Mouse (Mus musculus) gastrocnemius, postnatal 36 days (tissue): ENCODE results near the gene 2510009E07Rik. TPM values are rescaled to one million over a fixed set of nuclear protein-coding genes. Genes with fewer than 3 reads are reported as not detected.

ENCODE experiments used
- DNase-seq, 2 experiments: peaks; one replicate each; pipeline ENCODE4 v3.0.0; 2022
- intact Hi-C: fragments of 180-260 bp; cut with DNase I; formaldehyde crosslinking; loops from one replicate; pipeline ENCODE4 v1.15.1; 2025
- long read RNA-seq, 2 experiments: library from polyadenylated mRNA; stranded (forward); transcript quantifications; one replicate each; pipeline ENCODE4 v2.0.0; 2021
- total RNA-seq, 2 experiments: library from RNA; stranded (reverse); gene quantifications; 2 replicates each; pipeline ENCODE4 v1.2.3; 2021

The 2510009E07Rik gene
- total RNA-seq = 10 to 100 TPM; 21.3 to 21.6 TPM
- long read RNA-seq, experiment 1, full-length matches to known transcripts = 11 of 16 reads
- long read RNA-seq, experiment 1, partial matches to known transcripts = 0 of 16 reads
- long read RNA-seq, experiment 1, other reads (novel, unspliced or antisense) = 5 of 16 reads
- long read RNA-seq, experiment 2, full-length matches to known transcripts = 5 of 9 reads
- long read RNA-seq, experiment 2, partial matches to known transcripts = 0 of 9 reads
- long read RNA-seq, experiment 2, other reads (novel, unspliced or antisense) = 4 of 9 reads

DNA sequence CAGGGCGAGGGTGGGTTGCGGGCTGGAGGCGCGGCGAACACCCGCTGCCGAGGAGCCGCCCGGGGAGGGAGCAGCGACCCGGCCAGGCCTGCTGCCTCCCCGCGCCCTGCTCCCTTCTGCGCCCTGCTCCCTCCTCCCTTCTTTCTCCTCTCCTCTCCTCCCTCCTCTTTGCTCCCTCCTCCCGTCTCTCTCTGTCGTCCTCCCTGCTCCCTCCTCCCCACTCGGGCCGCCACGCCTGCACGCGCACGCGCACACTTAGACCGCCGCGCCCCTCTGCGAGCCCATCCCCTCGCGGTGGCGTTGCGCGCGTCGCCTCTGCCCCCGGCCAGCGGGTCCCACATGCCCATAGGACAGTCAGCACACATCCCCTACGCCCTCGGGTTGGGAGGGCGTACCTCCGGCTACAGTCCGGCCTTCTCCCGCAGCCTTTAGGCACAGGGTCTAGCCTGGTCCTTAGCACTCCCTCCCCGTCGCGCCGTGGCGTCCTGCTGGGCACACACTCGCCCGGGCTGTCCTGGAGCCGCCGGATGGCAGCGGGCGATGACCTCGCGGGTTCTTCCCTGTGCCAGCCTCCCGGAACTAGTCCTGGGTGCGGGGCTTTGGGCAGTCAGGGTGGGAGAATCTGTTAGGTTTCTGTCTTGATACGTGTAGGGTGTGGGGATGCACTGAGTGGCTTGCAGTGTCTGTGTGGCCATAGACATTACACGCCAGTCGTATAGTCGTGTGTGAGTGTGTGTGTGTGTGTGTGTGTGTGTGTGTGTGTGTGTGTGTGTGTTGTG lies at the start of gene 2510009E07Rik:
Gene 2510009E07Rik, minus strand, starts transcription at position 203 of the 779 bp plus-strand sequence.
- intact Hi-C loops = loop anchor here (5.0 kb wide), 1 partner anchor 52 kb away; no protein-coding TSS in a partner anchor
- peak; percentile 84 to 85 for DNase-seq

- no peak for DNase-seq
- intact Hi-C loops = no loop called here
Observed at GRCm38 (mm10) chr16:21743401-21743800, 48.9 kb upstream of the 2510009E07Rik start.

DNA sequence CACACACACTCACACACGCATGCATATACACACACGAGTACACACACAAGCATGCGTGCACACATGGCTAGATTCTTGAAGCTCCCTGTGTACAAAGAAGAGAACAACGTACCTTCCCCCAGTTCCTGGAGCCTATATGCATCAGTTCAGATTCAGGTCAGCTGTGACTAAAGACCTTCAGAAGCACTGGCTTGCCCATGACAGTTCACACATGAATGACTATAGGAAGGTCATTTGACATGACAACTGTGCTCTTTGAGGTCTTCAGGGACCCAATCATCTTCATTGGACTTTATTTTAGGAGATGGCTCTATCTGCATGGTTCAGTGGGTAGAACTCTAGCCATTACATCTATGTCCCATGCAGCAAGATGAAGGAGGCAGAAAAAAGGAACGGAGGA lies 48.4 kb upstream of the 2510009E07Rik start:
- DNase-seq = no peak

DNA sequence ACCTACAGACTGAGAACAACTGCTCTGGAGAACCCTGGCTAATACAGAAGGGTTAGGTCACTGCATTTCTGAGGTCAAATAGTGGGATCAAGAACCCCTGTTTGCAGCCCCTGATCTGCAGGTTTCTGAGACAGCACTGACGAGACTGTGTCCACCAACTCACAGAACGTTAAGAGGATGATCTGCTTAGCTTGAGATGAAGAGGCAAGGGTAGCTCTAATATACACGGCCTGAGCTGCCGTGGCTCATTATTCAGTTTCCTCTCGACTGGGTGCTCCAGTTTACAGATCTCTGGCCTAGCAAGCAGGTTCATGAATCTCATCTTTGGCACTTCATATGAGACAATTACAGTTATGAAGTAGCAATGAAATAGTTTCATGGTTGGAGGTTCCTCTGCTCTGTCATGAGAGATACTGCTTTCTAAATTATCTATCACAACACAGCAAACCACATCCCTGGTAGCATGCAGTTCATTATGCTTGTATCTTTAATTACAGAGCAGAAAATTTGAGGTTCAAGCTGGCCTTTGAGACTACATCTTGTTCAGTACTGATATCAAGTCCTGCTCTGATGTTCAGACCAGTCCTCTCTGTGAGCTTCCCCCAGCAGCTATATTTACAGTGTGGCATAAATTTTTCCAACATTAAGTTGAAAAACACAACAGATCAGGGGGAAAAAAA lies 47.9 kb upstream of the 2510009E07Rik start:
- intact Hi-C loops = no loop called here
- DNase-seq = no peak

More for the DNA sequence above, 48.4 kb upstream of the 2510009E07Rik start:
- intact Hi-C loops = no loop called here

DNA sequence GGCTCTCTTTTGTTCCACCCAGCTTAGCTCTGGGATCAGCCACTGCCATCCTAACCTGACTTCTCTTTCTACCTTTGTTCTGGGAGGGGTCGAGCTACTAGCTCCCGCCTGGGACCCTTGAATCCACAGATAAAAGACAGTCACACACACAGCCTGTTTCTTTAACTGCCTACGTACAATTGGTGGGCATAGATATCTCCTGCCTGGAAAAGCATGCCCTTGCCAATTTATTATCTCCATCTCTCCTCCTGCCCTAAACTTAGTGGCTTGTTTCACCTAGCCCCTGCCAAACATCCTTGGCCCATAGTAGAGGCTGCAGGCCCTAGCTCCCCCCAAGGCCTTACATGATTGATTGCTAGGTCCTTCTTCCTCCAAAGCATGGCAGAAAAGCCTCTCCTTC lies 47.1 kb upstream of the 2510009E07Rik start:
- intact Hi-C loops = no loop called here
- no peak for DNase-seq

GRCm38 (mm10) chr16:21735638-21736037 lies 41.2 kb upstream of the 2510009E07Rik start:
- intact Hi-C loops = no loop called here
- DNase-seq = no peak

GRCm38 (mm10) chr16:21727897-21728364 lies 33.5 kb upstream of the 2510009E07Rik start:
- intact Hi-C loops = loop anchor here (2.0 kb wide), 1 partner anchor 113 kb away; no protein-coding TSS in a partner anchor
- DNase-seq = peak; percentile 18 to 69

DNA sequence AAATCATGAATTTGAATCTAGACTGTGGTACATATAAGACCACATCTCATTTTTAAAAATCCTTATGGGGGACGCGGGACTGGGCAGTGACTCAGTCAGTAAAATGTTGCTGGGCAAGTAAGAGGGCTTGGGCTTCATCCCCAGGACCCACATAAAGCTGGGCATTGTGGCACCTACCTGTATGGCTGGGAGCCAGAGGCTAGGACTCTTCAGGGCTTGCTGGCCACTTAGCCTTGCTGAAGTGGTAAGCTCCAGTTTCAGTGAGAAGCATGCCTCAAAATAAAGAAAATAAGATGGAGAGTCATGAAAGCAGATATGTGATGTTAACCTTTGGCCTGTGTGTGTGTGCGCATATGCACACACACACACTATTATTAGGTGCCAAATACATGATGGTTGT lies 33.0 kb upstream of the 2510009E07Rik start:
- no peak for DNase-seq
- intact Hi-C loops = no loop called here

GRCm38 (mm10) chr16:21724261-21724660 lies 29.8 kb upstream of the 2510009E07Rik start:
- no peak for DNase-seq
- intact Hi-C loops = no loop called here

GRCm38 (mm10) chr16:21719770-21720169 lies 25.3 kb upstream of the 2510009E07Rik start:
- intact Hi-C loops = no loop called here
- no peak for DNase-seq

- intact Hi-C loops = no loop called here
- DNase-seq = no peak
Observed at GRCm38 (mm10) chr16:21714516-21714915, 20.1 kb upstream of the 2510009E07Rik start.

DNA sequence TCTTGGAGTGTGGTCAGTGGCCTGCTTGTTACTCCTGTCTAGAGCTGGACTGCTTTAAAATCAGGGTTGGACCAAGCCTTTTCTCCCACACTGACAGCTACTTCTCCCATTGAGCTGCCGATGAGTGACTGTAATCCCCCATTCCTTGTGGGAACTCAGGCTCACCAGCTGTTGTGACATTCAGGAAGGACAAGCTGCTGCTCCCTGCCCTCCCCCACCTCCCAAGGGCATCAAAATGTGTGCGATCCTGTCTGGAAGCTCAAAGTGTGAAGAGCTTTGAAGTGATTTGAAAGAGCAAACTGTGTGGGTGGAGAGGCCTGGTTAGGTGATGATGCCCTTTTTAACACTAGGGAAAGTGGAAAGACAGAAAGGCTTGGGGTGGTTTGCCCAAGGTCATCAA lies 15.9 kb upstream of the 2510009E07Rik start:
- intact Hi-C loops = no loop called here
- no peak for DNase-seq

DNA sequence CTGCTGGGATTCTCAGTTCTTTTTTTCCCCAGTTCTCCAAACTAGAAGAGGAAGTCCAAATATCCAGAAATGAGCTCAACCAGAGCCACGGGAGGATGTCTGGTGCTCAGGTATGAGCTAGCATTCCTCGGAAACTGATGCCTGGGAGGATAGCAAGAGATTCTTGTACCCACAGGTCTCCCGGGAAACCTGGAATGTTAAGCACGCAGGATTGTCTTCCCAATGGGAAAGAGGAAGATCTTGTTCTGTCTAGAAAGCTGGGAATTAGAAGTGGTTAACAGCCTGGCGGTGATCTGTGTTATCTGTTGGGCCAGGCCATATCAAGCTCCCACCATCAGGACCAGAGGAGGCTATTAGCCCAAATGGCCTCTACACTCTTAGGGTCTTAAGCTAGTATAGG lies 10.2 kb upstream of the 2510009E07Rik start:
- intact Hi-C loops = no loop called here
- DNase-seq = no peak

DNA sequence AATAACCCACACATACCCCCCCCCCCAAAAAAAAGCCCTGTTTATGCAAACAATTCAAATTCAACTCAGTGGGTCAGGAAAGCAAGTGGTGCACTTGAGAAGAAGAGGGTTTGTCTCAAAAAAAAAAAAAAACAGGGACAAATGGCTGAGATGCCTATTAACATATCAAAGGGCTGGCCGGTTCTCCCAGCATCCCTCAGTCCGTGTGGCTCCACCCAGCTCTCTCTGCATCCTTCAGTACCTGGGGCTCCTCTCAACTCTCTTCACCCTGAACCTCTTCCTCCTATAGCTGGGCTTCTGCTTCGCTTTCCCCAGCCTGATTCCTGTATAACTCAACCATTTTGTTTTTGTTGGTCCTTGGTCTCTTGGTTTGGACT lies 7.8 kb upstream of the 2510009E07Rik start:
- DNase-seq = no peak
- intact Hi-C loops = no loop called here

DNA sequence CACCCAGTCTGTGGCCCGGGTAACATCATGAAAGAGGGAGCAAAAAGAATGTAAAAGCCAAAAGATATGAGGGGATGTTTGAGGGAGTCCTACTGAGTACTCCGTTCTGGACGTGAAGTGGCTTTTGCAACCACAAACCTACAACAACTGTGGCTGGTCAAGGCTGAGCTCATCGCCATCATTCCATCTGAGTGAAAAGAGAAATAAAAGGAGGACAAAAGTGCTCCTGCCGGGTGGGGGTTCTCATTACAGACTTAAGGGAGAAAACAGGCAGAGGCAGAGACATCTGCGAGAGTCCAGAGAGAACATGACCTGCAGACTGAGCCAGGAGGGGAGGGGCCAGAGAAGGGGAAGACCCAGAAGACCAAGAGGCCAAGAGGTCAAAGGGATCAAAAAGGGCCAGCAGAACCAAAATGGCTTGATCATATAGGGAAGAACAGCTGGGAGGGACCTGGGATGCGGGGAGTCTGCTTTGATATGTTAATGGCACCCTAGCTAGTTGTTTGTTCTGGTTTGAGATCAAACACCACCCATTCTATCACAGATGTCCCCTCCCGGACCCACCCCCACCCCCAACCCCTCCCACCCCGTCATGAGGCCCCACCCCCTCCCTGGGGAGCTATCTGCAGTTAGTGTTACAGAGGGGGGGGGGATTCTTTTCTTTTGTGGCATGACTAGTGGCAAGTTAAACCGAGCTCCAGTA lies 7.3 kb upstream of the 2510009E07Rik start:
- DNase-seq = no peak
- intact Hi-C loops = no loop called here

DNA sequence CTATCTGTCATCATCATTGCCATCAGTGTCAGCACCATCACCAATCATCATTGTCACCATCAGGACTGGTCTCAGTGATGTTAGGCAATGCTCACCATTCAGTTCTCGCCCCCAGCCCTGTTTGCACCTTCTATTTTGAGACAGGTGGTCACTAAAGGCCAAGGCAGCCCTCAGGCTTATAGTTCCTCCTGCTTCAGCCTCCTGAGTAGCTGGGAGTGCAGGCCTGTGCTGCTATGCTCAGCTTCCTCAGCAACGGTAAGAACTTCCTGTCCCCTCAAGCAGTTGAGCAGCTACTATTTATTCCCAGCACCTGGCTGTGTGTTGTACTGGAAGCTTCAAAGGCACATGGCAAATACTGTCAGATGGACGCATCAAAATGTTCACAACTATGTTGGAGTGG lies 3.7 kb upstream of the 2510009E07Rik start:
- DNase-seq = no peak
- intact Hi-C loops = no loop called here

GRCm38 (mm10) chr16:21696946-21697345 lies 2.5 kb upstream of the 2510009E07Rik start:
- DNase-seq = no peak
- intact Hi-C loops = no loop called here

DNA sequence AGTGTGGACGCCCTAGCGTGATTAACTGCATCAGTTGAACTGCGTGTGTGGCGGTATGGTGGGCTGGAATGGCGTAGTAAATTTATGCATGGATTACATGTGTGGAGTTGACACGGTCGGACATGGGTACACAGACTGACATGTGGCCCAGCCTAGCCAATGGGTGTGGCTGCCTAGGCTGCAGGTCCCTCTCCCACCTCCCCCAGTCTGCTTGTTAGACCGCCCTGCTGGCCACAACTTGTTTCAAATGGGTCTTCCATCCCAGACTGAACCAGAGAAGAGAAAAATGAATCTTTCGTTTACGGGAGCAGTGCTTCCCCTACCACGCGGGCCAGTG lies 745 bp upstream of the 2510009E07Rik start:
- intact Hi-C loops = no loop called here
- no peak for DNase-seq

GRCm38 (mm10) chr16:21693981-21694462 lies 443 bp downstream of the 2510009E07Rik start:
- intact Hi-C loops = loop anchor here (5.0 kb wide), 1 partner anchor 52 kb away; no protein-coding TSS in a partner anchor
- DNase-seq = peak; percentile 30 to 67

DNA sequence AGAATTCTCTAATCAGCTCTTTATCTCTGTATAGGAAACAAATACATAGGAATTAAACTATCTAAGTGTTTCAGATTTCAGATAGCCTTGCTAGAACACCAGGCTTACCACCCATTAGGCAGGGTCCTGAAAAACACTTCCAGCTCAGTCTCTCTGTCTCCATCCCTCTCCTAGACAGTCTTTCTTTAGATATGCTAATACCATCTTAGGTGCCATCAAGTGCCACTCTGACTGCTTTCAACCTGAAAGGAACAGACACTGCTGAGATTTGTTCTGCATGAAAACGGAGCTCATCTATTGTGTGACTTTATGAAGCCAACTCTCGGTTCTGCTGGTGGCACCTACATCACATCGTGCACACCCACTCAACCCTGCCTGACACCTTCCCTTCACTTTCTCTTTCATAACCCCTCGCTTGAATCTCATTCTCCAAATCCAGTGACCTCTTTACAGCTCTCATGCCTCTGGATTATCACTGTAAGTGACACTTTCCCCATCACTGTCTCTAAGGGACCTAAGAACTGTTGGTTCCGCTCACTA lies 4.2 kb downstream of the 2510009E07Rik start:
- intact Hi-C loops = loop anchor here (5.0 kb wide), 1 partner anchor 48 kb away; no protein-coding TSS in a partner anchor
- DNase-seq = no peak
